Mouse (Mus musculus) heart, embryonic 16.5 days (tissue): ENCODE data around the gene Icam4. TPM values are rescaled to one million over a fixed set of nuclear protein-coding genes. Genes with fewer than 3 reads are reported as not detected.

Source experiments
- ATAC-seq: fragments of 200-750 bp; cut with Nextera tagmentation; replicated peaks from 2 replicates; pipeline ENCODE4 v1.8.0; 2017; ENCODE audit warnings: moderate number of reproducible peaks; ENCODE audit not compliant: insufficient read depth, low FRiP score; ENCODE audit errors: extremely low read depth
- H3K27ac ChIP-seq: fragments of 300-500 bp; sonication (generic); 2 replicates; pipeline ENCODE4 v1.5.1; 2014; ENCODE audit warnings: mild to moderate bottlenecking, low read length, control low read depth, moderate library complexity
- H3K27me3 ChIP-seq: fragments of 300-500 bp; sonication (generic); 2 replicates; pipeline ENCODE4 v1.6.1; 2014; ENCODE audit warnings: low read length, mixed read lengths; ENCODE audit not compliant: control insufficient read depth, insufficient read depth
- H3K36me3 ChIP-seq: fragments of 300-500 bp; sonication (generic); 2 replicates; pipeline ENCODE4 v1.6.1; 2014; ENCODE audit not compliant: control insufficient read depth, insufficient read depth
- H3K4me1 ChIP-seq: fragments of 300-500 bp; sonication (generic); 2 replicates; pipeline ENCODE4 v1.6.1; 2014; ENCODE audit warnings: low read length, mixed read lengths; ENCODE audit not compliant: control insufficient read depth, insufficient read depth
- H3K4me2 ChIP-seq: fragments of 300-500 bp; sonication (generic); 2 replicates; pipeline ENCODE4 v1.6.1; 2014; ENCODE audit warnings: low read depth, mild to moderate bottlenecking, control low read depth, low read length
- H3K4me3 ChIP-seq: fragments of 300-500 bp; sonication (generic); 2 replicates; pipeline ENCODE4 v1.5.1; 2014; ENCODE audit warnings: mild to moderate bottlenecking, control low read depth, low read length
- H3K9ac ChIP-seq: fragments of 300-500 bp; sonication (generic); 2 replicates; pipeline ENCODE4 v1.6.1; 2014; ENCODE audit warnings: low read length, control low read depth
- H3K9me3 ChIP-seq: fragments of 300-500 bp; sonication (generic); replicated peaks from 2 replicates; pipeline ENCODE4 v1.6.1; 2016; ENCODE audit warnings: low read length; ENCODE audit not compliant: control insufficient read depth
- WGBS: fragments of 180-500 bp; shearing (Covaris S2); extraction: QIAGEN DNeasy Blood & Tissue Kit; methylation state at CpG from one replicate; pipeline ENCODE4 v1.1.7; 2014; 5-methylcytosine and 5-hydroxymethylcytosine counted together
- polyA plus RNA-seq: library from polyadenylated mRNA; unstranded; fragments of >200 nt; fragmentation: Nextera tagmentation; extraction: Ambion mirVana; gene quantifications from 2 replicates; pipeline ENCODE4 v1.2.1, GENCODE M21; 2015

The Icam4 gene
- polyA plus RNA-seq, 1 experiment from 2014 or later: 2.0 TPM

- H3K4me2 ChIP-seq: no peak overlapping the region
- H3K4me3 ChIP-seq: no peak overlapping the region
- no peak for ATAC-seq
- no peak overlapping the region for H3K9ac ChIP-seq
- no peak overlapping the region for H3K27ac ChIP-seq
- H3K9me3 ChIP-seq: no peaks in the 10 kb centered on the region
- H3K27me3 ChIP-seq: no peaks in the 10 kb centered on the region
- H3K4me1 ChIP-seq: no peaks in the 10 kb centered on the region
- 57% methylated on average over 10 of the region's 10 CpGs for WGBS
- no peaks in the 10 kb centered on the region for H3K36me3 ChIP-seq
Measured at GRCm38 (mm10) chr9:21051578-21051977, 22.4 kb downstream of the Icam4 start.

DNA sequence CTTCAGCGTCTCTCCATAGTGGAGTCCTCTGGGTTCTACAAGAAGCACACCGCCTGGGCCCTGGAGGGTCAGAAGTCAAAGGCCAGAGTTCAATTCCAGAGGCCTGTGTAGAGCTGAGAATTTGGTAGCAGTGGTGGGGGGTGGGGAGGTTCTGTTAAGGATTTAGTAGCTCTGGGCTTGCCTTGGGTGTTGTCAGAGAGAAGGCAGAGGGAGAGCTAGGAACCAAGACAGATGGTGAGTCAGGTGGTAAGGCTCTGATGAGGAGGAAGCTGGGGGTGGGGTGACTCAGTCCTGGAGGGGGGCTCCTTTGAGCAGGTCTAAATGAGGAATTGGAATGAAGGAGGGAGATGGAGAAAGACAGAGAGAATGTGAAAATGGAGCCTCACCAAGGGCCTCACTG lies 33.8 kb downstream of the Icam4 start:
- H3K27me3 ChIP-seq: no peaks in the 10 kb centered on the region
- 90% methylated on average over 2 of the region's 2 CpGs for WGBS
- H3K9ac ChIP-seq: no peak overlapping the region
- peaks cover 20% of the 10 kb centered on the region for H3K36me3 ChIP-seq
- no peak for ATAC-seq
- H3K4me3 ChIP-seq: no peak overlapping the region
- H3K9me3 ChIP-seq: no peaks in the 10 kb centered on the region
- no peak overlapping the region for H3K4me2 ChIP-seq
- H3K27ac ChIP-seq: no peak overlapping the region
- H3K4me1 ChIP-seq: no peaks in the 10 kb centered on the region

DNA sequence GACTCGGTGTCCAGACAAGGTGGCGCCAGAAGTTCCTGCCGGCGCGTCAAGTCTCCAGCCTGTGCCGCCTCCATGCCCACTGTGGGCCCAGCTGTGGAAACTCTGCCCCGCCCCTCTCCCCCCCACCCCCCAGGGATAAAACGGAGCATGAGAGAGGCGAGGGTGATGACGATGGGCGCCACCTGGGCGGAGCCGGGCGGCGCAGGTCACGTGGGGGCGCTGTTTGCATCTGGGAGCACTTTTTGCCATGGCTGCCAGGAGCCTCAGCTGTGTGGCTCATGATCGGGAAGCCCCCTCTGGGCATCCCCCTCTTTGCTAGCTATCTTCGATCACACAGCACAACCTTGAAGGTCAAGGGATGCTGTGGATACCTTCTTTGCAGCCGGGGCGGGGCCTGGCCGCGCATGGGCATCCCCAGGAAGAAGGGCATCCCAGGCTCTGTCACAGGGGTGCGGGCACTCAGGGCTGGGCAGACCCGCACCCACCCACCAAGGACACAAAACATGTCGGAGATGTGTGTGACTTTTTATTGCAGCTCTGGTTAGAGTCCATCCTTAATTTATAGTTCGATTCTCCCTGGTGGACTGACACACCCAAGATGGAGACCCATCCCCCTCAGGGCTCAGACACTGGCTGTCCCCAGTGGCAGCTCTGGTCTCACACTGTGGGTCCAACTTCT lies 38.0 kb downstream of the Icam4 start, which contains the start of gene Zglp1:
Gene Zglp1, minus strand, starts transcription at position 88 of the 679 bp plus-strand sequence.
- Histone ChIP-seq H3K27me3 (no peaks in the 10 kb centered on the region), H3K4me2 (no peak within 1 kb of the TSS), H3K36me3 (peaks cover 20% of the 10 kb centered on the region), H3K9me3 (no peaks in the 10 kb centered on the region), H3K27ac (no peak within 1 kb of the TSS), H3K4me1 (peaks cover under 1% of the 10 kb centered on the region; the same call in 1 of the 2 replicates), H3K9ac (no peak within 1 kb of the TSS), H3K4me3 (no peak within 1 kb of the TSS)
- no peak for ATAC-seq
- WGBS: 80% methylated on average over 26 of the region's 27 CpGs

GRCm38 (mm10) chr9:21072641-21073040 lies 43.5 kb downstream of the Icam4 start:
- Histone ChIP-seq H3K9ac (peak overlapping the region; percentile 93), H3K36me3 (peaks cover 31% of the 10 kb centered on the region), H3K4me3 (peak overlapping the region; percentile 96), H3K27me3 (no peaks in the 10 kb centered on the region), H3K9me3 (no peaks in the 10 kb centered on the region), H3K4me2 (peak overlapping the region; percentile 87), H3K4me1 (peaks cover 11% of the 10 kb centered on the region), H3K27ac (peak overlapping the region; percentile 68; the same call in 1 of the 2 replicates)
- 10% methylated on average over 4 of the region's 4 CpGs for WGBS
- no peak for ATAC-seq

DNA sequence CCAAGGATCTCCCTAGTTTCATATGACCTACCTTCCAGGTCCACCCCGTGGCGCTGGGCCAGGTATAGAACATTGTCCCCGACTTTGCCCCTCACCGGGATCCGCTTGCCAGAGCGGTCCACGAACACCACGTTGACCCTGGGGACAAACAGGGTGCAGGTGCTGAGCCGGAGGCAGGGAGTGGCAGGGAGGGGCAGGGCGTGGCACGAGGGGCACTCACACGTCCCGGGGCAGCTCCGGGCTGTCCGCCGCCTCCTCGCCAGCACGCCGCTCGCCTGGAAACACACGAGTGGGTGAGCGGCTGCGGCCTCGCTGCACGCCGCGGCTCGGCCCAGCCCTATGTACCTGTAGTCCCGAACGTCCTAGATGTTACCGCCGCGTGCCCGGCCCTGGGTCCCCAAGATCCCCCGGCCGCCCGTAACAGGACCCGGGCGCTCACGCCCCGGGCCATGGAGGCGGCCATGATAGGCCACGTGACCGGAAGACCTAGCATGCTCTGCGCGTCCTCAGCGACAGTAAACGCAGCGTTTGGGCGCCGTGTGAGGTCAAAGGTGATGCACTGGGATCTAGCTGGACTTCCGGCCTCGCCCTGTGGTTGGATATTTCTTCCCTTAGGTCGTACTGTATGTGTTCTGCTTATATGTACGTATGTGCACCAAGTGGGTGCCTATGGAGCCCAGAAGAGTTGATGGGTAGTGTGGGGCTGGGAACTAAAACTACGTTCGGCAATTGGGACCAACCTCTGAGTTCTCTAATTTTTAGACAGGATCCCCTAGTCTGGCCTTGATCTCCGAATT lies 44.1 kb downstream of the Icam4 start, which contains the start of the genes Gm49373 and Fdx1l:
Gene Gm49373, minus strand, starts transcription at position 53 of the 797 bp plus-strand sequence.
Gene Fdx1l, minus strand, starts transcription at position 571 of the 797 bp plus-strand sequence.
- Histone ChIP-seq H3K9ac (peak within 1 kb of the TSS; percentile 93), H3K27ac (peak within 1 kb of the TSS; percentile 68), H3K4me2 (peak within 1 kb of the TSS; percentile 87), H3K36me3 (peaks cover 32% of the 10 kb centered on the region), H3K4me1 (peaks cover 11% of the 10 kb centered on the region), H3K9me3 (no peaks in the 10 kb centered on the region), H3K4me3 (peak within 1 kb of the TSS; percentile 96), H3K27me3 (no peaks in the 10 kb centered on the region)
- 2% methylated on average over 58 of the region's 58 CpGs for WGBS
- ATAC-seq: peak; percentile 93

- H3K36me3 ChIP-seq: peaks cover 42% of the 10 kb centered on the region
- H3K4me2 ChIP-seq: no peak overlapping the region
- no peak for ATAC-seq
- H3K27me3 ChIP-seq: no peaks in the 10 kb centered on the region
- no peaks in the 10 kb centered on the region for H3K9me3 ChIP-seq
- H3K9ac ChIP-seq: no peak overlapping the region
- H3K4me1 ChIP-seq: peaks cover 11% of the 10 kb centered on the region
- WGBS: 79% methylated on average over 1 of the region's 1 CpGs
- H3K27ac ChIP-seq: peak overlapping the region; percentile 68; the same call in 1 of the 2 replicates
- H3K4me3 ChIP-seq: no peak overlapping the region
Measured at GRCm38 (mm10) chr9:21074173-21074572, 45.0 kb downstream of the Icam4 start.

GRCm38 (mm10) chr9:21075625-21076024 lies 46.5 kb downstream of the Icam4 start:
- Histone ChIP-seq H3K36me3 (peaks cover 56% of the 10 kb centered on the region), H3K4me2 (no peak overlapping the region), H3K27ac (no peak overlapping the region), H3K9me3 (no peaks in the 10 kb centered on the region), H3K9ac (no peak overlapping the region), H3K4me1 (peaks cover 11% of the 10 kb centered on the region), H3K27me3 (no peaks in the 10 kb centered on the region), H3K4me3 (no peak overlapping the region)
- 88% methylated on average over 3 of the region's 3 CpGs for WGBS
- no peak for ATAC-seq
